Mouse (Mus musculus) neural tube, embryonic 15.5 days (tissue): ENCODE measurements around the gene Capza2. TPM values are rescaled to one million over a fixed set of nuclear protein-coding genes. Genes with fewer than 3 reads are reported as not detected.

Source experiments
- ATAC-seq: fragments of 200-750 bp; cut with Nextera tagmentation; 2 replicates; pipeline ENCODE4 v1.8.0; 2017; ENCODE audit warnings: mild to moderate bottlenecking, moderate TSS enrichment, moderate library complexity; ENCODE audit not compliant: low FRiP score
- H3K27ac ChIP-seq: fragments of 300-500 bp; sonication (generic); replicated peaks from 2 replicates; pipeline ENCODE4 v1.5.1; 2015; ENCODE audit warnings: mild to moderate bottlenecking, inconsistent platforms
- H3K27me3 ChIP-seq: fragments of 300-500 bp; sonication (generic); replicated peaks from 2 replicates; pipeline ENCODE4 v1.6.1; 2015; ENCODE audit warnings: inconsistent platforms
- H3K36me3 ChIP-seq: fragments of 300-500 bp; sonication (generic); 2 replicates; pipeline ENCODE4 v1.6.1; 2015; ENCODE audit warnings: inconsistent platforms
- H3K4me1 ChIP-seq: fragments of 300-500 bp; sonication (generic); 2 replicates; pipeline ENCODE4 v1.6.1; 2015; ENCODE audit warnings: inconsistent platforms
- H3K4me2 ChIP-seq: fragments of 300-500 bp; sonication (generic); 2 replicates; pipeline ENCODE4 v1.6.1; 2015; ENCODE audit warnings: inconsistent platforms, mild to moderate bottlenecking, moderate library complexity
- H3K4me3 ChIP-seq: fragments of 300-500 bp; sonication (generic); replicated peaks from 2 replicates; pipeline ENCODE4 v1.5.1; 2015; ENCODE audit warnings: mild to moderate bottlenecking, inconsistent platforms
- H3K9ac ChIP-seq: fragments of 300-500 bp; sonication (generic); replicated peaks from 2 replicates; pipeline ENCODE4 v1.6.1; 2015; ENCODE audit warnings: mild to moderate bottlenecking, inconsistent platforms
- H3K9me3 ChIP-seq: fragments of 300-500 bp; sonication (generic); replicated peaks from 2 replicates; pipeline ENCODE4 v1.6.1; 2016; ENCODE audit warnings: inconsistent platforms
- WGBS: fragments of 180-500 bp; shearing (Covaris S2); methylation state at CpG from one replicate; pipeline ENCODE4 v1.1.7; 2015; ENCODE audit warnings: mixed read lengths; 5-methylcytosine and 5-hydroxymethylcytosine counted together
- polyA plus RNA-seq: library from polyadenylated mRNA; unstranded; fragments of >200 nt; fragmentation: Nextera tagmentation; extraction: Ambion mirVana; gene quantifications from 2 replicates; pipeline ENCODE4 v1.2.1, GENCODE M21; 2015

The Capza2 gene
- polyA plus RNA-seq, 1 experiment from 2014 or later: 248 TPM

- Histone ChIP-seq H3K27me3 (no peaks in the 10 kb centered on the region), H3K36me3 (no peaks in the 10 kb centered on the region), H3K4me1 (no peaks in the 10 kb centered on the region), H3K9ac (no peak overlapping the region), H3K4me3 (no peak overlapping the region), H3K9me3 (no peaks in the 10 kb centered on the region), H3K27ac (no peak overlapping the region), H3K4me2 (no peak overlapping the region)
- no peak for ATAC-seq
- 83% methylated on average over 4 of the region's 4 CpGs for WGBS
Measured at GRCm38 (mm10) chr6:17620823-17621222, 15.2 kb upstream of the Capza2 start.

- WGBS: 66% methylated on average over 3 of the region's 3 CpGs
- Histone ChIP-seq H3K9ac (no peak overlapping the region), H3K4me2 (no peak overlapping the region), H3K27me3 (no peaks in the 10 kb centered on the region), H3K4me1 (no peaks in the 10 kb centered on the region), H3K36me3 (no peaks in the 10 kb centered on the region), H3K9me3 (no peaks in the 10 kb centered on the region), H3K4me3 (no peak overlapping the region), H3K27ac (no peak overlapping the region)
- ATAC-seq: no peak
Measured at GRCm38 (mm10) chr6:17621436-17621835, 14.6 kb upstream of the Capza2 start.

GRCm38 (mm10) chr6:17628701-17629455, 7.2 kb upstream of the Capza2 start:
- H3K9me3 ChIP-seq: no peaks in the 10 kb centered on the region
- H3K4me1 ChIP-seq: no peaks in the 10 kb centered on the region
- no peaks in the 10 kb centered on the region for H3K36me3 ChIP-seq
- no peak overlapping the region for H3K9ac ChIP-seq
- no peak overlapping the region for H3K4me2 ChIP-seq
- ATAC-seq: no peak
- H3K4me3 ChIP-seq: no peak overlapping the region
- no peaks in the 10 kb centered on the region for H3K27me3 ChIP-seq
- 68% methylated on average over 6 of the region's 6 CpGs for whole genome bisulfite sequencing
- no peak overlapping the region for H3K27ac ChIP-seq

GRCm38 (mm10) chr6:17629756-17630155, 6.3 kb upstream of the Capza2 start:
- H3K9ac ChIP-seq: no peak overlapping the region
- H3K27me3 ChIP-seq: no peaks in the 10 kb centered on the region
- H3K27ac ChIP-seq: no peak overlapping the region
- no peaks in the 10 kb centered on the region for H3K4me1 ChIP-seq
- no peak overlapping the region for H3K4me2 ChIP-seq
- WGBS: 74% methylated on average over 5 of the region's 5 CpGs
- H3K36me3 ChIP-seq: no peaks in the 10 kb centered on the region
- H3K9me3 ChIP-seq: no peaks in the 10 kb centered on the region
- H3K4me3 ChIP-seq: no peak overlapping the region
- no peak for ATAC-seq

- no peaks in the 10 kb centered on the region for H3K4me1 ChIP-seq
- no peak overlapping the region for H3K27ac ChIP-seq
- H3K4me2 ChIP-seq: no peak overlapping the region
- H3K4me3 ChIP-seq: no peak overlapping the region
- H3K36me3 ChIP-seq: no peaks in the 10 kb centered on the region
- no peak for ATAC-seq
- 73% methylated on average over 5 of the region's 5 CpGs for WGBS
- H3K9ac ChIP-seq: no peak overlapping the region
- no peaks in the 10 kb centered on the region for H3K27me3 ChIP-seq
- no peaks in the 10 kb centered on the region for H3K9me3 ChIP-seq
Measured at GRCm38 (mm10) chr6:17631611-17632010, 4.4 kb upstream of the Capza2 start.

GRCm38 (mm10) chr6:17633819-17634218, 2.2 kb upstream of the Capza2 start:
- H3K27me3 ChIP-seq: no peaks in the 10 kb centered on the region
- H3K4me2 ChIP-seq: no peak overlapping the region
- 76% methylated on average over 3 of the region's 3 CpGs for WGBS
- no peak overlapping the region for H3K4me3 ChIP-seq
- H3K36me3 ChIP-seq: no peaks in the 10 kb centered on the region
- ATAC-seq: no peak
- H3K4me1 ChIP-seq: peaks cover 9% of the 10 kb centered on the region
- no peaks in the 10 kb centered on the region for H3K9me3 ChIP-seq
- H3K9ac ChIP-seq: no peak overlapping the region
- H3K27ac ChIP-seq: no peak overlapping the region

GRCm38 (mm10) chr6:17634992-17635391, 1.0 kb upstream of the Capza2 start:
- ATAC-seq: no peak
- Histone ChIP-seq H3K9ac (no peak overlapping the region), H3K36me3 (no peaks in the 10 kb centered on the region), H3K4me2 (no peak overlapping the region), H3K9me3 (no peaks in the 10 kb centered on the region), H3K27ac (no peak overlapping the region), H3K4me3 (no peak overlapping the region), H3K27me3 (no peaks in the 10 kb centered on the region), H3K4me1 (peaks cover 13% of the 10 kb centered on the region)
- 77% methylated on average over 3 of the region's 3 CpGs for WGBS

- peak overlapping the region; percentile 68 for H3K4me2 ChIP-seq
- H3K9me3 ChIP-seq: no peaks in the 10 kb centered on the region
- peak; percentile 97 for ATAC-seq
- peak overlapping the region; percentile 88 for H3K9ac ChIP-seq
- peak overlapping the region; percentile 82 for H3K4me3 ChIP-seq
- peaks cover 13% of the 10 kb centered on the region for H3K4me1 ChIP-seq
- peak overlapping the region; percentile 95 for H3K27ac ChIP-seq
- H3K27me3 ChIP-seq: no peaks in the 10 kb centered on the region
- under 1% methylated on average over 32 of the region's 45 CpGs for WGBS
- no peaks in the 10 kb centered on the region for H3K36me3 ChIP-seq
Measured at GRCm38 (mm10) chr6:17636764-17637170, 733 bp downstream of the Capza2 start.

GRCm38 (mm10) chr6:17637205-17638203, 1.5 kb downstream of the Capza2 start:
- Histone ChIP-seq H3K27me3 (no peaks in the 10 kb centered on the region), H3K4me1 (peaks cover 13% of the 10 kb centered on the region), H3K27ac (peak overlapping the region; percentile 95), H3K4me3 (peak overlapping the region; percentile 82), H3K36me3 (no peaks in the 10 kb centered on the region), H3K4me2 (peak overlapping the region; percentile 68), H3K9ac (peak overlapping the region; percentile 88), H3K9me3 (no peaks in the 10 kb centered on the region)
- ATAC-seq: peak; percentile 86
- WGBS: under 1% methylated on average over 38 of the region's 62 CpGs

GRCm38 (mm10) chr6:17640031-17640430, 4.0 kb downstream of the Capza2 start:
- H3K27ac ChIP-seq: no peak overlapping the region
- no peaks in the 10 kb centered on the region for H3K36me3 ChIP-seq
- no peak overlapping the region for H3K9ac ChIP-seq
- ATAC-seq: no peak
- peaks cover 13% of the 10 kb centered on the region for H3K4me1 ChIP-seq
- H3K4me2 ChIP-seq: no peak overlapping the region
- H3K4me3 ChIP-seq: no peak overlapping the region
- 83% methylated on average over 9 of the region's 9 CpGs for WGBS
- no peaks in the 10 kb centered on the region for H3K9me3 ChIP-seq
- H3K27me3 ChIP-seq: no peaks in the 10 kb centered on the region

- no peak for ATAC-seq
Measured at GRCm38 (mm10) chr6:17642739-17643138, 6.7 kb downstream of the Capza2 start.

More at GRCm38 (mm10) chr6:17642739-17643138, 6.7 kb downstream of the Capza2 start:
- Histone ChIP-seq H3K9me3 (no peaks in the 10 kb centered on the region), H3K9ac (no peak overlapping the region), H3K36me3 (no peaks in the 10 kb centered on the region), H3K4me1 (peaks cover 24% of the 10 kb centered on the region), H3K27me3 (no peaks in the 10 kb centered on the region), H3K4me3 (no peak overlapping the region), H3K4me2 (no peak overlapping the region), H3K27ac (no peak overlapping the region)
- WGBS: 80% methylated on average over 3 of the region's 3 CpGs
